Mouse (Mus musculus): ENCODE data around the gene App. TPM values are rescaled to one million over a fixed set of nuclear protein-coding genes. Genes with fewer than 3 reads are reported as not detected.

Gene App
- 2.0 TPM for polyA plus RNA-seq (2017; shearing (Covaris generic))

DNA sequence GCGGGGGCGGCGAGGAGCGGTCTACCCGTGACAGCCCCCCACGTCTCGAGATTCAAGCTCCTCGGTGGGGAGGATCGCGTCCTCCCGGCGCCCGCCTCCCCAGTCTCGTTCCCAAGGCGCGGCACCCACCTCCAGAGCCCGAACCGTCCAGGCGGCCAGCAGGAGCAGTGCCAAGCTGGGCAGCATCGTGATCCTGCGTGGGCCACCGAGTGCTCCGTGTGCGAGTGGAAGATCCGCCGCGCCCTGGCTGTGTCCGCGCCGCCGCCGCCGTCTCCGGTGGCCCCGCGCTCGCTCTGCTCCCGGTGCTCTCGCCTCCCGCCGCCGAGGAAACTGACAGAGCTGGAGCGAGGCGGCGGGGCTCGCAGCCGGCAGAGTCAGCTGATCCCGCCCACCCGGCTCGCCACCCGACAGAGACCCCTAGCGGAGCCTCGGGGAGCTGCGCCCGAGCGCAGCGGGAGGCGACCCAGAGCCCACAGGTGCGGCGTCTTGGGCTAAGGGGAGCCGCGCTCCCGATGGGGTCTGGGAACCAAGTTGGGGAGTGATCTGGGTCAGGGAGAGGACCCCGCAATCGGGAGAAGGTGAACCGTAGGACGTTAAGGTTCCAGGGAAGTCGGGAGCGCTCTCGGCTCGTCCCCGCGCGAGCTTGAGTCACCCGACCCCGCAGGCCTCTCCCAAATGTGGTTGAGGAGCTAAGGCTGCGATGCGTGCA is at the start of gene App:
TSS of gene App (minus strand) at position 394 of the 709 bp plus-strand sequence.

